Mouse (Mus musculus): Measurements from ENCODE around the gene Pp2d1. TPM values are rescaled to one million over a fixed set of nuclear protein-coding genes. Genes with fewer than 3 reads are reported as not detected.

Pp2d1 gene
- total and polyA plus RNA-seq, 3 experiments, result not detected

- no peak overlapping the region for H3K9ac ChIP-seq (ENCODE audit: low read depth, low read length)
These were observed 4.5 kb upstream of the Pp2d1 start for GRCm38 (mm10) chr17:53543591-53544324.

GRCm38 (mm10) chr17:53542536-53542935 is 3.3 kb upstream of the Pp2d1 start:
- no peaks in the 10 kb centered on the region for H3K27me3 ChIP-seq (ENCODE audit: control insufficient read depth, insufficient read depth, low read length)
- no peaks in the 10 kb centered on the region for H3K4me1 ChIP-seq (ENCODE audit: control insufficient read depth, insufficient read depth, low read length)
- H3K36me3 ChIP-seq (ENCODE audit: control insufficient read depth, insufficient read depth, low read length), result no peaks in the 10 kb centered on the region
- no peak overlapping the region for H3K4me3 ChIP-seq
- TF ChIP-seq EP300 (IDR thresholded peaks at IDR 0.05; ENCODE audit: insufficient read depth, low read depth, low read length) (no peak), POLR2A (IDR thresholded peaks at IDR 0.05; ENCODE audit: insufficient read depth, low read depth, low read length) (no peak), CTCF (IDR thresholded peaks at IDR 0.05) (no peak)
- H3K27ac ChIP-seq, result no peak overlapping the region
- intact Hi-C loops (cut with DNase I), result no loop called here
- 93% methylated on average over 4 of the region's 4 CpGs for WGBS
- H3K79me2 ChIP-seq (replicated peaks; ENCODE audit: control insufficient read depth, insufficient read depth, low read length), result no peaks in the 10 kb centered on the region
- no peak overlapping the region for H3K9ac ChIP-seq (ENCODE audit: low read depth, low read length)
- no peak for DNase-seq

More at GRCm38 (mm10) chr17:53543591-53544324, 4.5 kb upstream of the Pp2d1 start:
- H3K36me3 ChIP-seq (ENCODE audit: control insufficient read depth, insufficient read depth, low read length), result no peaks in the 10 kb centered on the region
- 51% methylated on average over 9 of the region's 9 CpGs for WGBS
- H3K27ac ChIP-seq, result peak overlapping the region; percentile 43
- peak; percentile 32 to 47 for DNase-seq
- H3K27me3 ChIP-seq (ENCODE audit: control insufficient read depth, insufficient read depth, low read length), result no peaks in the 10 kb centered on the region
- no peaks in the 10 kb centered on the region for H3K79me2 ChIP-seq (replicated peaks; ENCODE audit: control insufficient read depth, insufficient read depth, low read length)
- no peaks in the 10 kb centered on the region for H3K4me1 ChIP-seq (ENCODE audit: control insufficient read depth, insufficient read depth, low read length)
- no peak for TF ChIP-seq CTCF (IDR thresholded peaks at IDR 0.05)
- TF ChIP-seq EP300 (IDR thresholded peaks at IDR 0.05; ENCODE audit: insufficient read depth, low read depth, low read length), result no peak
- TF ChIP-seq POLR2A (IDR thresholded peaks at IDR 0.05; ENCODE audit: insufficient read depth, low read depth, low read length), result no peak
- intact Hi-C loops (cut with DNase I), result no loop called here
- no peak overlapping the region for H3K4me3 ChIP-seq

DNA sequence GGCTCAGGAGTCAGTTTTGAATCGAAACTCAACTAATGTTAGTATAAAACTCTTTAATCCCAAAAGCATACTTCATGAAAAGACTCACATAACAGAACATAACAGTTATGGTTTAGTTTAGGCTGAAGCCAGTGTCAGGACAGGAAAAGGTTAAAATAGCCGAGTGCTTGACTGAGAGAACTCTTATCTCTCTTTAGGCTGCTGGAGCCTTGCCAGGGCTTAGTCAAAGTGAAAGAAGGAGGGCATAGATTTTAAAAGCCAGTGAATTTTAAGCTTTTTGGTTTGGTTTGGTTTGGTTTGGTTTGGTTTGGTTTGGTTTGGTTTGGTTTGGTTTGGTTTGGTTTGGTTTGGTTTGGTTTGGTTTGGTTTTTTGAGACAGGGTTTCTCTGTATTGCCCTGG is 6.8 kb downstream of the Pp2d1 start:
- WGBS, result 34% methylated on average over 2 of the region's 2 CpGs
- no peak overlapping the region for H3K27ac ChIP-seq
- no peaks in the 10 kb centered on the region for H3K27me3 ChIP-seq (ENCODE audit: control insufficient read depth, insufficient read depth, low read length)
- no peaks in the 10 kb centered on the region for H3K4me1 ChIP-seq (ENCODE audit: control insufficient read depth, insufficient read depth, low read length)
- TF ChIP-seq CTCF (IDR thresholded peaks at IDR 0.05) (no peak), POLR2A (IDR thresholded peaks at IDR 0.05; ENCODE audit: insufficient read depth, low read depth, low read length) (no peak), EP300 (IDR thresholded peaks at IDR 0.05; ENCODE audit: insufficient read depth, low read depth, low read length) (no peak)
- no peaks in the 10 kb centered on the region for H3K79me2 ChIP-seq (replicated peaks; ENCODE audit: control insufficient read depth, insufficient read depth, low read length)
- no peak overlapping the region for H3K9ac ChIP-seq (ENCODE audit: low read depth, low read length)
- intact Hi-C loops (cut with DNase I), result no loop called here
- no peaks in the 10 kb centered on the region for H3K36me3 ChIP-seq (ENCODE audit: control insufficient read depth, insufficient read depth, low read length)
- no peak overlapping the region for H3K4me3 ChIP-seq
- DNase-seq, result no peak

- TF ChIP-seq EP300 (IDR thresholded peaks at IDR 0.05; ENCODE audit: insufficient read depth, low read depth, low read length) (no peak), POLR2A (IDR thresholded peaks at IDR 0.05; ENCODE audit: insufficient read depth, low read depth, low read length) (no peak), CTCF (IDR thresholded peaks at IDR 0.05) (peak; percentile 59)
- 45% methylated on average over 2 of the region's 2 CpGs for WGBS
- Histone ChIP-seq H3K27ac (no peak overlapping the region), H3K79me2 (replicated peaks; ENCODE audit: control insufficient read depth, insufficient read depth, low read length) (no peaks in the 10 kb centered on the region), H3K4me3 (no peak overlapping the region), H3K9ac (ENCODE audit: low read depth, low read length) (no peak overlapping the region), H3K36me3 (ENCODE audit: control insufficient read depth, insufficient read depth, low read length) (no peaks in the 10 kb centered on the region), H3K27me3 (ENCODE audit: control insufficient read depth, insufficient read depth, low read length) (no peaks in the 10 kb centered on the region), H3K4me1 (ENCODE audit: control insufficient read depth, insufficient read depth, low read length) (no peaks in the 10 kb centered on the region)
- intact Hi-C loops (cut with DNase I), result no loop called here
- DNase-seq, result no peak
These were observed 8.1 kb downstream of the Pp2d1 start for GRCm38 (mm10) chr17:53531160-53531559.

DNA sequence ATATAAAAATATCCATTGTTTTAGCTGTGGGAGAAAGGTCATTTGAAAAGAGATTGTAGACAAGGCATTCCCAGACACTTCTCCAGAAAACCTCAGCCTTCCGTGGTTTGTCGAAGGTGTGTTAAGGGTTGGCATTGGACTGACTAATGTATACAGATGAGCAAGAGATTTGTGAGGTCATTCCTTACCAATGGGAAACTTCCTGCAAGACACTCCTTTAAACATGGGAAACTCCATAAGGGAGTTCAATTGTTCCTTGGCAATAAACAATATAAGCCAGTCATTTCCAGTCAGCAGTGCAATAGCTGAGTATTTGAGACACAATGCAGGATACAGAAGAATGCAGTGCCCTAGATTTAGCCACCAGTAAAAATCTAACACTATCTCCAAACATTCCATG is 11.2 kb downstream of the Pp2d1 start:
- H3K9ac ChIP-seq (ENCODE audit: low read depth, low read length), result no peak overlapping the region
- H3K4me3 ChIP-seq, result no peak overlapping the region
- no peak for DNase-seq
- H3K36me3 ChIP-seq (ENCODE audit: control insufficient read depth, insufficient read depth, low read length), result no peaks in the 10 kb centered on the region
- H3K4me1 ChIP-seq (ENCODE audit: control insufficient read depth, insufficient read depth, low read length), result no peaks in the 10 kb centered on the region
- no peak overlapping the region for H3K27ac ChIP-seq
- no peaks in the 10 kb centered on the region for H3K27me3 ChIP-seq (ENCODE audit: control insufficient read depth, insufficient read depth, low read length)
- TF ChIP-seq POLR2A (IDR thresholded peaks at IDR 0.05; ENCODE audit: insufficient read depth, low read depth, low read length), result no peak
- TF ChIP-seq EP300 (IDR thresholded peaks at IDR 0.05; ENCODE audit: insufficient read depth, low read depth, low read length), result no peak
- no peak for TF ChIP-seq CTCF (IDR thresholded peaks at IDR 0.05)
- H3K79me2 ChIP-seq (replicated peaks; ENCODE audit: control insufficient read depth, insufficient read depth, low read length), result no peaks in the 10 kb centered on the region
- WGBS, result 49% methylated on average over 2 of the region's 2 CpGs
- intact Hi-C loops (cut with DNase I), result no loop called here

- H3K9ac ChIP-seq (ENCODE audit: low read depth, low read length), result no peak overlapping the region
- intact Hi-C loops (cut with DNase I), result no loop called here
These were observed 18.7 kb downstream of the Pp2d1 start for GRCm38 (mm10) chr17:53520509-53520908.

More at GRCm38 (mm10) chr17:53520509-53520908, 18.7 kb downstream of the Pp2d1 start:
- H3K4me3 ChIP-seq, result no peak overlapping the region
- no peak for DNase-seq
- H3K79me2 ChIP-seq (replicated peaks; ENCODE audit: control insufficient read depth, insufficient read depth, low read length), result no peaks in the 10 kb centered on the region
- no peaks in the 10 kb centered on the region for H3K36me3 ChIP-seq (ENCODE audit: control insufficient read depth, insufficient read depth, low read length)
- no peak overlapping the region for H3K27ac ChIP-seq
- no peaks in the 10 kb centered on the region for H3K4me1 ChIP-seq (ENCODE audit: control insufficient read depth, insufficient read depth, low read length)
- TF ChIP-seq EP300 (IDR thresholded peaks at IDR 0.05; ENCODE audit: insufficient read depth, low read depth, low read length), result no peak
- TF ChIP-seq CTCF (IDR thresholded peaks at IDR 0.05), result no peak
- TF ChIP-seq POLR2A (IDR thresholded peaks at IDR 0.05; ENCODE audit: insufficient read depth, low read depth, low read length), result no peak
- H3K27me3 ChIP-seq (ENCODE audit: control insufficient read depth, insufficient read depth, low read length), result no peaks in the 10 kb centered on the region
